Mouse (Mus musculus): ENCODE data around the gene Plaur.

Gene Plaur

GRCm38 (mm10) chr7:24462388-24463319 lies at the start of gene Plaur:
TSS of gene Plaur (plus strand) at chr7:24462484.
- DNase-seq (ENCODE audit: low spot score) = no peak

GRCm38 (mm10) chr7:24413630-24414029 lies 48.7 kb upstream of the Plaur start:
- DNase-seq (ENCODE audit: low spot score) = no peak

- no peak for DNase-seq (ENCODE audit: low spot score)
Observed at GRCm38 (mm10) chr7:24415261-24415660, 47.0 kb upstream of the Plaur start.

- no peak for DNase-seq (ENCODE audit: low spot score)
Observed at GRCm38 (mm10) chr7:24419579-24419978, 42.7 kb upstream of the Plaur start.

GRCm38 (mm10) chr7:24421648-24422047 lies 40.6 kb upstream of the Plaur start:
- no peak for DNase-seq (ENCODE audit: low spot score)

GRCm38 (mm10) chr7:24422251-24422650 lies 40.0 kb upstream of the Plaur start:
- DNase-seq (ENCODE audit: low spot score) = no peak

- DNase-seq (ENCODE audit: low spot score) = no peak
Observed at GRCm38 (mm10) chr7:24423107-24423763, 39.0 kb upstream of the Plaur start.

- no peak for DNase-seq (ENCODE audit: low spot score)
Observed at GRCm38 (mm10) chr7:24423956-24424732, 38.1 kb upstream of the Plaur start.

GRCm38 (mm10) chr7:24425919-24426318 lies 36.4 kb upstream of the Plaur start:
- DNase-seq (ENCODE audit: low spot score) = no peak

- no peak for DNase-seq (ENCODE audit: low spot score)
Observed at GRCm38 (mm10) chr7:24427168-24427567, 35.1 kb upstream of the Plaur start.

GRCm38 (mm10) chr7:24428725-24429124 lies 33.6 kb upstream of the Plaur start:
- DNase-seq (ENCODE audit: low spot score) = no peak

- no peak for DNase-seq (ENCODE audit: low spot score)
Observed at GRCm38 (mm10) chr7:24429413-24430112, 32.7 kb upstream of the Plaur start.

GRCm38 (mm10) chr7:24430551-24431345 lies 31.5 kb upstream of the Plaur start:
- DNase-seq (ENCODE audit: low spot score) = no peak

GRCm38 (mm10) chr7:24431713-24432112 lies 30.6 kb upstream of the Plaur start:
- no peak for DNase-seq (ENCODE audit: low spot score)

- no peak for DNase-seq (ENCODE audit: low spot score)
Observed at GRCm38 (mm10) chr7:24435305-24435704, 27.0 kb upstream of the Plaur start.

- DNase-seq (ENCODE audit: low spot score) = no peak
Observed at GRCm38 (mm10) chr7:24437981-24438380, 24.3 kb upstream of the Plaur start.

GRCm38 (mm10) chr7:24439191-24439590 lies 23.1 kb upstream of the Plaur start:
- DNase-seq (ENCODE audit: low spot score) = no peak

- no peak for DNase-seq (ENCODE audit: low spot score)
Observed at GRCm38 (mm10) chr7:24439891-24440290, 22.4 kb upstream of the Plaur start.

- DNase-seq (ENCODE audit: low spot score) = no peak
Observed at GRCm38 (mm10) chr7:24441785-24442184, 20.5 kb upstream of the Plaur start.

- no peak for DNase-seq (ENCODE audit: low spot score)
Observed at GRCm38 (mm10) chr7:24442313-24442712, 20.0 kb upstream of the Plaur start.

Data from ovary, postnatal 10 days (tissue).